Mouse (Mus musculus) midbrain, embryonic 12.5 days (tissue): ENCODE results near the gene Arl8b. TPM values are rescaled to one million over a fixed set of nuclear protein-coding genes. Genes with fewer than 3 reads are reported as not detected.

Experiments
- ATAC-seq: fragments of 200-750 bp; cut with Nextera tagmentation; 2 replicates; pipeline ENCODE4 v1.8.0; 2017; ENCODE audit warnings: low read depth, moderate TSS enrichment, moderate library complexity; ENCODE audit not compliant: low FRiP score
- H3K27ac ChIP-seq: fragments of 300-500 bp; sonication (generic); replicated peaks from 2 replicates; pipeline ENCODE4 v1.5.1; 2016; ENCODE audit warnings: mild to moderate bottlenecking
- H3K27me3 ChIP-seq: fragments of 300-500 bp; sonication (generic); 2 replicates; pipeline ENCODE4 v1.6.1; 2016; ENCODE audit warnings: mild to moderate bottlenecking
- H3K36me3 ChIP-seq: fragments of 300-500 bp; sonication (generic); 2 replicates; pipeline ENCODE4 v1.6.1; 2016
- H3K4me1 ChIP-seq: fragments of 300-500 bp; sonication (generic); 2 replicates; pipeline ENCODE4 v1.6.1; 2016
- H3K4me2 ChIP-seq: fragments of 300-500 bp; sonication (generic); replicated peaks from 2 replicates; pipeline ENCODE4 v1.6.1; 2016; ENCODE audit warnings: mild to moderate bottlenecking, moderate library complexity
- H3K4me3 ChIP-seq: fragments of 300-500 bp; sonication (generic); 2 replicates; pipeline ENCODE4 v1.5.1; 2016; ENCODE audit warnings: mild to moderate bottlenecking
- H3K9ac ChIP-seq: fragments of 300-500 bp; sonication (generic); replicated peaks from 2 replicates; pipeline ENCODE4 v1.6.1; 2016; ENCODE audit warnings: mild to moderate bottlenecking, moderate library complexity
- H3K9me3 ChIP-seq: fragments of 300-500 bp; sonication (generic); 2 replicates; pipeline ENCODE4 v1.6.1; 2016; ENCODE audit warnings: mild to moderate bottlenecking
- WGBS: fragments of 180-500 bp; shearing (Covaris S2); methylation state at CpG from one replicate; pipeline ENCODE4 v1.1.7; 2016; 5-methylcytosine and 5-hydroxymethylcytosine counted together
- polyA plus RNA-seq: library from polyadenylated mRNA; unstranded; fragments of >200 nt; fragmentation: Nextera tagmentation; extraction: Ambion mirVana; gene quantifications from 2 replicates; pipeline ENCODE4 v1.2.1, GENCODE M21; 2016

Arl8b gene
- polyA plus RNA-seq, 1 experiment from 2014 or later: 74.2 TPM

- peak within 1 kb of the TSS; percentile 76 for H3K9ac ChIP-seq
- 1% methylated on average over 56 of the region's 67 CpGs for WGBS
- H3K4me3 ChIP-seq: peak within 1 kb of the TSS; percentile 68
- H3K27me3 ChIP-seq: no peaks in the 10 kb centered on the region
- peaks cover 19% of the 10 kb centered on the region for H3K4me1 ChIP-seq
- peak; percentile 99 for ATAC-seq
- peak within 1 kb of the TSS; percentile 79 for H3K4me2 ChIP-seq
- H3K9me3 ChIP-seq: no peaks in the 10 kb centered on the region
- peaks cover 3% of the 10 kb centered on the region; the same call in 1 of the 2 replicates for H3K36me3 ChIP-seq
- H3K27ac ChIP-seq: peak within 1 kb of the TSS; percentile 65
These were observed 45.5 kb downstream of the Arl8b start, which contains the start of gene Edem1 for GRCm38 (mm10) chr6:108828234-108828868. Edem1 (plus strand) TSS chr6:108828641.

- Histone ChIP-seq H3K27ac (peak overlapping the region; percentile 65), H3K9me3 (no peaks in the 10 kb centered on the region), H3K4me3 (peak overlapping the region; percentile 68), H3K4me2 (peak overlapping the region; percentile 79), H3K4me1 (peaks cover 19% of the 10 kb centered on the region), H3K27me3 (no peaks in the 10 kb centered on the region), H3K9ac (peak overlapping the region; percentile 76), H3K36me3 (no peaks in the 10 kb centered on the region)
- ATAC-seq: peak; percentile 59; the same call in 1 of the 2 replicates
- under 1% methylated on average over 56 of the region's 56 CpGs for WGBS
These were observed 46.0 kb downstream of the Arl8b start for GRCm38 (mm10) chr6:108828872-108829271.

- Histone ChIP-seq H3K36me3 (no peaks in the 10 kb centered on the region), H3K4me2 (peak overlapping the region; percentile 79), H3K4me1 (peaks cover 19% of the 10 kb centered on the region), H3K9ac (peak overlapping the region; percentile 76), H3K4me3 (peak overlapping the region; percentile 68), H3K27me3 (no peaks in the 10 kb centered on the region), H3K9me3 (no peaks in the 10 kb centered on the region), H3K27ac (no peak overlapping the region)
- 25% methylated on average over 22 of the region's 22 CpGs for WGBS
- ATAC-seq: no peak
These were observed 46.8 kb downstream of the Arl8b start for GRCm38 (mm10) chr6:108829386-108830370.

- ATAC-seq: no peak
- H3K27me3 ChIP-seq: no peaks in the 10 kb centered on the region
- H3K4me1 ChIP-seq: peaks cover 19% of the 10 kb centered on the region
- WGBS: 83% methylated on average over 1 of the region's 1 CpGs
- H3K4me3 ChIP-seq: no peak overlapping the region
- H3K27ac ChIP-seq: no peak overlapping the region
- no peak overlapping the region for H3K9ac ChIP-seq
- no peaks in the 10 kb centered on the region for H3K9me3 ChIP-seq
- no peaks in the 10 kb centered on the region for H3K36me3 ChIP-seq
- no peak overlapping the region for H3K4me2 ChIP-seq
These were observed 49.3 kb downstream of the Arl8b start for GRCm38 (mm10) chr6:108832170-108832569.

- no peaks in the 10 kb centered on the region; the same call in 1 of the 2 replicates for H3K36me3 ChIP-seq
- ATAC-seq: no peak
- no peak overlapping the region for H3K4me3 ChIP-seq
- no peaks in the 10 kb centered on the region for H3K9me3 ChIP-seq
- H3K4me1 ChIP-seq: peaks cover 19% of the 10 kb centered on the region
- H3K4me2 ChIP-seq: no peak overlapping the region
- no peak overlapping the region for H3K27ac ChIP-seq
- 94% methylated on average over 6 of the region's 6 CpGs for WGBS
- H3K27me3 ChIP-seq: no peaks in the 10 kb centered on the region
- no peak overlapping the region for H3K9ac ChIP-seq
These were observed 50.1 kb downstream of the Arl8b start for GRCm38 (mm10) chr6:108832989-108833388.

- Histone ChIP-seq H3K27me3 (no peaks in the 10 kb centered on the region), H3K36me3 (peaks cover 4% of the 10 kb centered on the region; the same call in 1 of the 2 replicates), H3K27ac (no peak overlapping the region), H3K4me3 (no peak overlapping the region), H3K9me3 (no peaks in the 10 kb centered on the region), H3K9ac (no peak overlapping the region), H3K4me1 (peaks cover 19% of the 10 kb centered on the region), H3K4me2 (no peak overlapping the region)
- WGBS: 87% methylated on average over 8 of the region's 8 CpGs
- ATAC-seq: no peak
These were observed 51.2 kb downstream of the Arl8b start for GRCm38 (mm10) chr6:108833963-108834697.

- H3K9ac ChIP-seq: no peak overlapping the region
- no peaks in the 10 kb centered on the region for H3K27me3 ChIP-seq
- no peak overlapping the region for H3K4me2 ChIP-seq
- peaks cover 14% of the 10 kb centered on the region for H3K36me3 ChIP-seq
- no peak overlapping the region for H3K4me3 ChIP-seq
- 92% methylated on average over 16 of the region's 16 CpGs for WGBS
- H3K9me3 ChIP-seq: no peaks in the 10 kb centered on the region
- H3K27ac ChIP-seq: no peak overlapping the region
- peaks cover 8% of the 10 kb centered on the region for H3K4me1 ChIP-seq
- no peak for ATAC-seq
These were observed 53.1 kb downstream of the Arl8b start for GRCm38 (mm10) chr6:108835765-108836691.

GRCm38 (mm10) chr6:108837081-108837480, 54.2 kb downstream of the Arl8b start:
- 89% methylated on average over 4 of the region's 4 CpGs for WGBS
- Histone ChIP-seq H3K9ac (no peak overlapping the region), H3K4me1 (no peaks in the 10 kb centered on the region; the same call in 1 of the 2 replicates), H3K4me2 (no peak overlapping the region), H3K9me3 (no peaks in the 10 kb centered on the region), H3K27me3 (no peaks in the 10 kb centered on the region), H3K27ac (no peak overlapping the region), H3K36me3 (peaks cover 20% of the 10 kb centered on the region), H3K4me3 (no peak overlapping the region)
- ATAC-seq: no peak

GRCm38 (mm10) chr6:108837958-108838357, 55.1 kb downstream of the Arl8b start:
- H3K9me3 ChIP-seq: no peaks in the 10 kb centered on the region
- ATAC-seq: no peak
- peaks cover 22% of the 10 kb centered on the region for H3K36me3 ChIP-seq
- H3K27me3 ChIP-seq: no peaks in the 10 kb centered on the region
- no peak overlapping the region for H3K4me2 ChIP-seq
- H3K4me1 ChIP-seq: no peaks in the 10 kb centered on the region; the same call in 1 of the 2 replicates
- no peak overlapping the region for H3K27ac ChIP-seq
- no peak overlapping the region for H3K4me3 ChIP-seq
- H3K9ac ChIP-seq: no peak overlapping the region
- WGBS: 91% methylated on average over 4 of the region's 4 CpGs

GRCm38 (mm10) chr6:108839432-108839831, 56.5 kb downstream of the Arl8b start:
- no peak overlapping the region for H3K27ac ChIP-seq
- no peak overlapping the region for H3K4me2 ChIP-seq
- no peaks in the 10 kb centered on the region; the same call in 1 of the 2 replicates for H3K4me1 ChIP-seq
- H3K9me3 ChIP-seq: no peaks in the 10 kb centered on the region
- no peaks in the 10 kb centered on the region for H3K27me3 ChIP-seq
- H3K4me3 ChIP-seq: no peak overlapping the region
- no peak overlapping the region for H3K9ac ChIP-seq
- H3K36me3 ChIP-seq: peaks cover 36% of the 10 kb centered on the region
- no peak for ATAC-seq
- 90% methylated on average over 4 of the region's 4 CpGs for WGBS
